Mouse (Mus musculus): ENCODE measurements at regions not wholly inside any gene's neighbourhood (a gene's known extent, or its start where the extent isn't known, plus 50 kb on each side); places are given as distances from the start of the nearest gene placed in this dataset.

- TF ChIP-seq CTCF (conservative IDR thresholded peaks at IDR 0.05; ENCODE audit: low read length) (peak; percentile 71), POU5F1 (IDR thresholded peaks at IDR 0.05; ENCODE audit: borderline replicate concordance, low read length) (no peak)
Observed at GRCm38 (mm10) chr8:113984845-113985244, 136.3 kb upstream of the Adamts18 start.
